Mouse (Mus musculus) stomach, embryonic 15.5 days (tissue): Measurements from ENCODE around the gene Gm20388. TPM values are rescaled to one million over a fixed set of nuclear protein-coding genes. Genes with fewer than 3 reads are reported as not detected.
A peak's percentile ranks its signal among the peaks of the same experiment; 100 is the strongest.

Experiments
- ATAC-seq: fragments of 200-750 bp; cut with Nextera tagmentation; 2 replicates; pipeline ENCODE4 v1.8.0; 2017; ENCODE audit warnings: low read depth, moderate number of reproducible peaks, moderate TSS enrichment; ENCODE audit not compliant: insufficient read depth, low FRiP score
- H3K27ac ChIP-seq: fragments of 300-500 bp; sonication (generic); 2 replicates; pipeline ENCODE4 v1.5.1; 2015; ENCODE audit warnings: mild to moderate bottlenecking, inconsistent platforms
- H3K27me3 ChIP-seq: fragments of 300-500 bp; sonication (generic); replicated peaks from 2 replicates; pipeline ENCODE4 v1.6.1; 2015; ENCODE audit warnings: inconsistent platforms
- H3K36me3 ChIP-seq: fragments of 300-500 bp; sonication (generic); 2 replicates; pipeline ENCODE4 v1.6.1; 2015; ENCODE audit warnings: inconsistent platforms
- H3K4me1 ChIP-seq: fragments of 300-500 bp; sonication (generic); 2 replicates; pipeline ENCODE4 v1.6.1; 2015; ENCODE audit warnings: inconsistent platforms
- H3K4me2 ChIP-seq: fragments of 300-500 bp; sonication (generic); 2 replicates; pipeline ENCODE4 v1.6.1; 2015; ENCODE audit warnings: mild to moderate bottlenecking, inconsistent platforms
- H3K4me3 ChIP-seq: fragments of 300-500 bp; sonication (generic); replicated peaks from 2 replicates; pipeline ENCODE4 v1.5.1; 2015; ENCODE audit warnings: inconsistent platforms
- H3K9ac ChIP-seq: fragments of 300-500 bp; sonication (generic); 2 replicates; pipeline ENCODE4 v1.6.1; 2015; ENCODE audit warnings: inconsistent platforms
- H3K9me3 ChIP-seq: fragments of 300-500 bp; sonication (generic); 2 replicates; pipeline ENCODE4 v1.6.1; 2016; ENCODE audit warnings: inconsistent platforms
- WGBS: fragments of 180-500 bp; shearing (Covaris S2); methylation state at CpG from one replicate; pipeline ENCODE4 v1.1.7; 2015; 5-methylcytosine and 5-hydroxymethylcytosine counted together
- polyA plus RNA-seq: library from polyadenylated mRNA; unstranded; fragments of >200 nt; fragmentation: Nextera tagmentation; extraction: Ambion mirVana; gene quantifications from 2 replicates; pipeline ENCODE4 v1.2.1, GENCODE M21; 2015

The Gm20388 gene
- polyA plus RNA-seq, 1 experiment from 2014 or later: not detected

GRCm38 (mm10) chr8:123880821-123881350, 3970.2 kb downstream of the Gm20388 start:
- WGBS: 31% methylated on average over 4 of the region's 4 CpGs
- Histone ChIP-seq H3K4me2 (no peak overlapping the region), H3K27ac (no peak overlapping the region), H3K36me3 (no peaks in the 10 kb centered on the region), H3K9ac (no peak overlapping the region), H3K9me3 (no peaks in the 10 kb centered on the region), H3K4me3 (no peak overlapping the region), H3K27me3 (no peaks in the 10 kb centered on the region), H3K4me1 (0 out of 2 replicates have a peak, but pooled peaks cover 6% of the 10 kb centered on the region)
- no peak for ATAC-seq

DNA sequence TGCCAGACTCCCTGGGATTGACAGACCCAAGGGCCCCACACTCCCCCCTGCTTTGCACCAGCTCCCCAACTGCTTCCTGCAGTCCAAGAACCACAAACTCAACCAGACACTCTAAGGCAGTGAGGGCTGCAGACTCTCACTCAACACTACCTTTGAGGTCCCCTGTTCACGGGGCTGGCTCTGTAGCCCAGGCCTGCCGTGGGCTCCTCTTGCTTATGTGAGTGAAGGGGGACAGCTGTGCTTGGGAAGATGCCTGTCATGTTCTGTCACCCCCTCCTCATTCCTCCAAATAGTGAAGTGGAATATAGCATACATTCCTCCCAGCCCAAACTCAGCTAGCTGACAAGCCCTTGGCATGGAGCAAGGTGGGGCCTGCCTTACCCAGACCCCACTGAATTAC, 3971.8 kb downstream of the Gm20388 start:
- Histone ChIP-seq H3K4me2 (no peak overlapping the region), H3K9me3 (no peaks in the 10 kb centered on the region), H3K27ac (no peak overlapping the region), H3K4me1 (0 out of 2 replicates have a peak, but pooled peaks cover 6% of the 10 kb centered on the region), H3K4me3 (no peak overlapping the region), H3K9ac (no peak overlapping the region), H3K36me3 (no peaks in the 10 kb centered on the region), H3K27me3 (peaks cover 6% of the 10 kb centered on the region; the same call in 1 of the 2 replicates)
- no peak for ATAC-seq
- 55% methylated on average over 2 of the region's 2 CpGs for WGBS

DNA sequence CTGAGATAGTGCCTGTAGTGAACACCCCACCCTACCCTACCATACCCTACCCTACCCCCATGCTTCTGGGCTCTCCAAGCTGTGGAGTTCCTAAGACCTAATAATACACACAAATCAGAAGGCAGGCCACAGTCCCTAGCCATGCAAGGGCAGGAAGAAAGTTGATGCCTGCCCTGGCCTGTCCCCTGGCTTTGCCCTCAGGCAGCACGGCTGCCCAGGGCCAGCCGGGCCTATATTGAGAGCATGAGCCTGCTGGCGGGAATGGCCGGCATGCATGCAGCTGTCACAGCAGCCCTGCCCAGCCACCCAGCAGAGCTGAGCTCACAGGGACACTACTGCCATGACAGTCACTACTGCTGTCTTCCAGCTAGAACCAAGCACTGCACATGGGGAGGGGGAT, 3972.5 kb downstream of the Gm20388 start:
- no peaks in the 10 kb centered on the region for H3K9me3 ChIP-seq
- no peaks in the 10 kb centered on the region for H3K36me3 ChIP-seq
- 78% methylated on average over 4 of the region's 4 CpGs for WGBS
- H3K9ac ChIP-seq: no peak overlapping the region
- H3K27ac ChIP-seq: no peak overlapping the region
- 0 out of 2 replicates have a peak, but pooled peaks cover 6% of the 10 kb centered on the region for H3K4me1 ChIP-seq
- H3K27me3 ChIP-seq: peaks cover 6% of the 10 kb centered on the region; the same call in 1 of the 2 replicates
- H3K4me3 ChIP-seq: no peak overlapping the region
- ATAC-seq: no peak
- H3K4me2 ChIP-seq: no peak overlapping the region

DNA sequence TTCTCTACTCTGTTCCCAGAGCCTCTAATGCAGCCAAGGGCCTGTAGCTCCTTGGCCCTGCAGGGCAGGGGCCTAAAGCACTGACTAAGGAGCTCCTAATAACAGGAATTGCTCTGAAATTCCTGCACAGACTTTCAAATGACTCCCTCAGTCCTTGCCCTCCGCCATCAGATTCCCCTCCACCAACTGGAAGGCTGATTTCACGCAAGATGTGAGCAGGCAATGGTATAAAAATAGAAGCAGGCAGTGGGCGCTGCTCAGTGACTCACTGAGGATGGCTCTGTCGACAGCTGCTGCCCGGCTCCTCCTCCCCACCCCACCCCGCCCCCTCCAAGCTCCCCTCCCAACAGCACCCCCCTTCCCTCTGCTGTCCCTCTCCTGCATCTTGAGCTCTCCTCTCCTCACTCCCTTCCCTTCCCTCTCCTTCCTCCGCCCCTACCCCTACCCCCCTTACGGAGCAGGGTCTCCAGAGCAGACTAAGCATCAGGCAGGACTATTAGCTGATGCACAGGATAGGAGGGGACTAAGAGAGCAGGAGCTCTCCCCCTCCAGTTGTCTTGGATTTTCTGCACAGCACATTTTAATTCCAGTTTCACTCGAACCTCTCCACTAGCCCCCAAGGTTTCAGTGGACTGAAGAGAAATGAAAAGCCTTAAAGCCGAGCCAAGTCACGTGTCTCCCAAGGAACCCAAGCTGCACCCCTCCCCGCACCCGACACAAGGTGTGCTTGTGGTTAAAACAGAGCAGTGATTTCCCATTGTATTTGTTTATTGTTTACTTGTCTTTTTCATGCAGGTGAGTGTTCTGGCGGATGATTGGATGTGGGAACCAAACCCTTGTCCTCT, 3974.3 kb downstream of the Gm20388 start:
- ATAC-seq: peak; percentile 53; the same call in 1 of the 2 replicates
- Histone ChIP-seq H3K9ac (no peak overlapping the region), H3K27ac (no peak overlapping the region), H3K9me3 (no peaks in the 10 kb centered on the region), H3K36me3 (no peaks in the 10 kb centered on the region), H3K4me3 (no peak overlapping the region), H3K4me1 (0 out of 2 replicates have a peak, but pooled peaks cover 6% of the 10 kb centered on the region), H3K4me2 (peak overlapping the region; percentile 19), H3K27me3 (peaks cover 9% of the 10 kb centered on the region; the same call in 1 of the 2 replicates)
- WGBS: 6% methylated on average over 14 of the region's 14 CpGs

DNA sequence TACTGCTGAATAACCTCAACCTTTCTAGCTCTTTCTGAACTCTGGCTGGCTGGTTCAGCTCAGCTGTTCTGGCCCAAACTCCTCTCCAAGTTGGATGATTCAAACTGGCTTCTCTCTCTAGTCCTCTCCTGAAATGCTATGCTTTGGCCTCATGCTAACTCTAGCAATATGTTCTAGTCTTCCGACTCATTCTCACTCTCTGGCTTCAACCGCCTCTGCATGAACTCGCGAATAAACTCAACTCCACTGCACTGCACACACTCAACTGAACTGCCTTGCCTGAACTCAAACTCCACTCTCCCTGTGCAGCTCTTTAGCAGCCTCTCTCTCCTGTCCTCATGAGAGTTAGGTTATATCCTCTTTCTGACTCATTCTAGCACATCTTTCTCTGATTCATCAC, 3976.5 kb downstream of the Gm20388 start:
- no peaks in the 10 kb centered on the region for H3K36me3 ChIP-seq
- H3K9me3 ChIP-seq: no peaks in the 10 kb centered on the region
- 90% methylated on average over 4 of the region's 4 CpGs for WGBS
- no peak overlapping the region for H3K9ac ChIP-seq
- H3K27ac ChIP-seq: no peak overlapping the region
- no peak overlapping the region for H3K4me2 ChIP-seq
- 0 out of 2 replicates have a peak, but pooled peaks cover 13% of the 10 kb centered on the region for H3K4me1 ChIP-seq
- peaks cover 31% of the 10 kb centered on the region for H3K27me3 ChIP-seq
- ATAC-seq: no peak
- H3K4me3 ChIP-seq: no peak overlapping the region

DNA sequence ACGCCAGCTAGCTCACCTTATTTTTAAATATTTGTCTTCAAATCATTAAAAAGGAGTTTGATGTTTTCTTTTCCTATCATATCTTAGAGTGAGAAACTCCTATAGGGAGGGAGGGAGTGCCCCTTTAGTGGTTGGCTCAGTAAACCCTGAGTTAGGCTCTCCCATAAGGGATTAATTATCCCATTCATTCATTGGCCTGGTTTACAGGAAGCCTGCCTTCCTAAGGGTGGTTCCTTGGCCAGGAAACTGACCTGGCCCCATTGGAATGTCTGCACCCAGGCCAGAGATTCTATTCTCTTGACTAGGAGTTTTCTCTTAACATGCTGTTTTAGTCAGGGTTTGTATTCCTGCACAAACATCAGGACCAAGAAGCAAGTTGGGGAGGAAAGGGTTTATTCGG, 3977.3 kb downstream of the Gm20388 start:
- H3K27me3 ChIP-seq: peaks cover 39% of the 10 kb centered on the region
- no peaks in the 10 kb centered on the region for H3K36me3 ChIP-seq
- H3K4me3 ChIP-seq: no peak overlapping the region
- no peak for ATAC-seq
- H3K9ac ChIP-seq: no peak overlapping the region
- H3K27ac ChIP-seq: no peak overlapping the region
- H3K4me1 ChIP-seq: 0 out of 2 replicates have a peak, but pooled peaks cover 16% of the 10 kb centered on the region
- H3K9me3 ChIP-seq: no peaks in the 10 kb centered on the region
- H3K4me2 ChIP-seq: no peak overlapping the region
- WGBS: 71% methylated on average over 2 of the region's 2 CpGs

- no peak overlapping the region for H3K4me2 ChIP-seq
- H3K9me3 ChIP-seq: no peaks in the 10 kb centered on the region
- H3K9ac ChIP-seq: no peak overlapping the region
- H3K4me3 ChIP-seq: no peak overlapping the region
- 0 out of 2 replicates have a peak, but pooled peaks cover 10% of the 10 kb centered on the region for H3K4me1 ChIP-seq
- no peaks in the 10 kb centered on the region for H3K36me3 ChIP-seq
- WGBS: 72% methylated on average over 4 of the region's 4 CpGs
- peaks cover 57% of the 10 kb centered on the region for H3K27me3 ChIP-seq
- H3K27ac ChIP-seq: no peak overlapping the region
- ATAC-seq: no peak
Measured at GRCm38 (mm10) chr8:123889797-123890196, 3979.2 kb downstream of the Gm20388 start.

- H3K4me2 ChIP-seq: peak overlapping the region; percentile 32
- H3K9me3 ChIP-seq: no peaks in the 10 kb centered on the region
- H3K27ac ChIP-seq: no peak overlapping the region
- WGBS: 2% methylated on average over 11 of the region's 11 CpGs
- H3K4me1 ChIP-seq: 0 out of 2 replicates have a peak, but pooled peaks cover 10% of the 10 kb centered on the region
- H3K9ac ChIP-seq: no peak overlapping the region
- ATAC-seq: no peak
- H3K36me3 ChIP-seq: no peaks in the 10 kb centered on the region
- H3K27me3 ChIP-seq: peaks cover 70% of the 10 kb centered on the region
- no peak overlapping the region for H3K4me3 ChIP-seq
Measured at GRCm38 (mm10) chr8:123891271-123891670, 3980.6 kb downstream of the Gm20388 start.

GRCm38 (mm10) chr8:123891883-123892585, 3981.4 kb downstream of the Gm20388 start:
- H3K9ac ChIP-seq: no peak overlapping the region
- no peaks in the 10 kb centered on the region for H3K9me3 ChIP-seq
- no peak for ATAC-seq
- peaks cover 68% of the 10 kb centered on the region for H3K27me3 ChIP-seq
- 1% methylated on average over 49 of the region's 49 CpGs for WGBS
- no peaks in the 10 kb centered on the region for H3K36me3 ChIP-seq
- peak overlapping the region; percentile 8; the same call in 1 of the 2 replicates for H3K4me3 ChIP-seq
- peak overlapping the region; percentile 32 for H3K4me2 ChIP-seq
- H3K27ac ChIP-seq: no peak overlapping the region
- 0 out of 2 replicates have a peak, but pooled peaks cover 10% of the 10 kb centered on the region for H3K4me1 ChIP-seq

GRCm38 (mm10) chr8:123892586-123893155, 3982.0 kb downstream of the Gm20388 start:
- no peak for ATAC-seq
- Histone ChIP-seq H3K27me3 (peaks cover 68% of the 10 kb centered on the region), H3K36me3 (no peaks in the 10 kb centered on the region), H3K27ac (no peak overlapping the region), H3K9me3 (no peaks in the 10 kb centered on the region), H3K4me3 (no peak overlapping the region; the same call in 1 of the 2 replicates), H3K4me2 (no peak overlapping the region), H3K9ac (no peak overlapping the region), H3K4me1 (0 out of 2 replicates have a peak, but pooled peaks cover 10% of the 10 kb centered on the region)
- WGBS: 14% methylated on average over 30 of the region's 30 CpGs

DNA sequence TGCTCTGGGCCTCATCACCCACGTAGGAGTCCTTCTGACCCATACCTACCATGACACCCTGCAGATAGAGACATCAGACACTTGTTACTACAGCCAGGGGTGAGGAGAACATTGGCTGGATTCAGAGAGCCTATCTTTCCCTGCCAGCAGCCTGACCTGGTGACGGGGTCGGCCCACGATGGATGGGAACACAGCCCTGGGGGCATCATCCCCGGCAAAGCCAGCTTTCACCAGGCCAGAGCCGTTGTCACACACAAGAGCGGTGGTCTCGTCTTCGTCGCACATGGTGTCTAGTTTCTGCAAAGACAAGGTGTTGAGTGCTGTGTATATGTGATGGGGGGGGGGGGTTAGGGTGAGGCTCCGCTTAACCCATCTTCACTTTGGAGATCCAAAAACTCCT, 3982.8 kb downstream of the Gm20388 start:
- Histone ChIP-seq H3K4me1 (0 out of 2 replicates have a peak, but pooled peaks cover 10% of the 10 kb centered on the region), H3K27ac (no peak overlapping the region), H3K4me2 (no peak overlapping the region), H3K9me3 (no peaks in the 10 kb centered on the region), H3K36me3 (no peaks in the 10 kb centered on the region), H3K9ac (no peak overlapping the region), H3K4me3 (no peak overlapping the region), H3K27me3 (peaks cover 68% of the 10 kb centered on the region)
- WGBS: 78% methylated on average over 11 of the region's 11 CpGs
- no peak for ATAC-seq
